Mouse (Mus musculus): ENCODE measurements around the gene March11.

Gene March11

DNA sequence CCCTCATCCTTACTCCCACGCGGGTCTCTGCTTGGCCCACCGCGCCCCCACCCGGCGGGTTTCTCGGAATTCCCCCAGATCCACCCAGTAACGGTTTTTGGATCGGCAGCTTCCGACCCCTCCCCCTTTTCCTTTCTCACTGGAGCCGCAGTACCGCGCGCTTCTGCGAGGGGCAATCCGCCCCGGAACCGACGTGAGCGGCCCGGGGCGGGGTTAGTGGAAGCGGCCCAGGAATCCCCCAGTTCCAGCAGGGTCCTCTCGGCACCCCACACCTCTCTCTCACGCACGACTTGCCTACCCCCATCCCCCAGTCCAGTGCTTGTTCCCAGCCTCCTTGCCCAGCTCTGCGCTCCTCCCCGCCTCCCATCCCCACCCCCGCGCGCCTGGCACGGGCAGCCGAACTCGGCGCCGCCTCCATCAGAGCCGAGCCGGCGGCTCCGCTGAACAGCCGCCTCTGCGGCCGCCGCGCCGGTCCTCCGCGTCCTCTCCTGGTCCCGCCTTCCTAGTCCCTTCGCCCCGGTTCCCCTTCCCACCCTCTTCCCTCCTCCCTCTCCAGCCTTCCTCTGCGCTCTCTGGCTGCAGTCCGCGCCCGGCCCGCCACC, at the start of gene March11:
Gene March11, plus strand, starts transcription at position 420 of the 602 bp plus-strand sequence.
- DNase-seq = peak; percentile 84

DNA sequence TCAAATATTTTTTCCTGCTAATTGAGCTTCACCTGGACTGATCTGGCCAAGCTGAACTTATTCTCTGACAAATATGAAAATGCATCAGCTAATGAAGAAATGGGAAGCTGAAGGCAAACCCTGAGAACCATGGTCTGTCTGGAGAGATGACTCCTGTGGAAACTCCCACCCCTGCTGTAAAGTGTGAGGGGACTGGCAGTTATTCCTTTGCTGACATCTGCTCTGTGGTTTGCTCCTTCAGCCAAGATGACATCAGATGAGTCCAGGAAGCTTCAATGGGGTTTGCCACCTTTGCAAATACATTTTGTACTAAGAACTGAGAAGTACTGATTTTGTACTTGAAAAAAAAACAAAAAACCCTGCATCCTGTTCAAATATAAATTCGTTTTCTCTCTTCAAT, 46.5 kb upstream of the March11 start:
- DNase-seq = no peak

DNA sequence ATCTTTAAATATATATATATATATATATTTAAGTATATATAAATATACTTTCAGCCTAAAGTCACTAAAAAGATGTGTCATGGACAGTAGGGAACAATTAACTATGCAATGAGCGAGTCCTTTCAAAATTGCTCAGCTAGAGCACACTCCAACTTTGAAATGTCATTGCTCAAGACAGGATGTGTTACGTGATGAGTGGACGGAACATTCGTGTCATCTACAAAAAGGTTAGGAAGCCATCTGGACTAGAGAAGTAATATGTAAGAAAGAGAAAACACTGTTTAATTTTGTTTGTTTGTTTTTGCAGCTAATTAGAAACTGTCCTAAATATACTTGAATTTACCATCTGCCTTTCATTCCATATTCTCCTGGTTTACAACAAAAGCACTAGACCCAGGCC, 39.3 kb upstream of the March11 start:
- DNase-seq = no peak

DNA sequence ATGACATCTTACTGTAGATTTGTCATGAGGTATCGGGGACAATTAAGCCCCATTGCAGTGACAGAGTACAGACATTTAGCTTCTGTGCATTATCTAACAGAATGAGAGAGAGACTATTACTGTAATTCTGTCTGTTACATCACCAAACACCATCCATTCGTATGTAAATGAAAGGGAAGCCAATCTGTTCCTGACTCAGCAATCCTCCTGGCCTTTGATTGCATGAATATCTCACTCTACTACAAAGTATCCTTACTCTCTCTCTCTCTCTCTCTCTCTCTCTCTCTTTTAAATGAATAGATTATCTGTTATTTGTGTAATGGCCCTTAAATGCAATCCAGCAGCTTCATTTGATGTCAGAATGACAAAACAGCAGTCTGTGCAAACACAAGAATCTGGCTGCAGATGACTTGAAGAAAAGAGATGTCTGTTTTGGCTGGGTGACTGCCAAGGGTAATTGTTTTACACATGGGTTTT, 32.8 kb upstream of the March11 start:
- DNase-seq = no peak

DNA sequence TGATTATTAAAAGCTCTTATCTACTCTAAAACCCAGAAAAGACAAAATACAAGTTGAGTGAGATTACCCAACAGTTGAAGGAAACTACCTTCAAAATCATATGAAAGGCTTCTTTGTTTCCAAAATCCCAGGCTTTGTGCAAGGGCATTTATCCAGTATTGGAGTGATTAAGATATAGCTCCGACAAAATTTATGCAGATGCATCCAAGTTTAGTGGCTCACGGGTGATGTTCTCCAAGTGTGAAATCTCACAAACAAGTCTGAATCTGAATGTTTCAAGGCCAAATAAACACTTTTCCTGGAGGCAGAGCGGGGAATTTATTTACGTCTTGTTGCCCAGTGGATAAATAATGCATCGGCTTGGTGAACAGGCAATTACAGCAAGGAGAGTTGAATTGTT, 32.2 kb upstream of the March11 start:
- DNase-seq = peak; percentile 11

DNA sequence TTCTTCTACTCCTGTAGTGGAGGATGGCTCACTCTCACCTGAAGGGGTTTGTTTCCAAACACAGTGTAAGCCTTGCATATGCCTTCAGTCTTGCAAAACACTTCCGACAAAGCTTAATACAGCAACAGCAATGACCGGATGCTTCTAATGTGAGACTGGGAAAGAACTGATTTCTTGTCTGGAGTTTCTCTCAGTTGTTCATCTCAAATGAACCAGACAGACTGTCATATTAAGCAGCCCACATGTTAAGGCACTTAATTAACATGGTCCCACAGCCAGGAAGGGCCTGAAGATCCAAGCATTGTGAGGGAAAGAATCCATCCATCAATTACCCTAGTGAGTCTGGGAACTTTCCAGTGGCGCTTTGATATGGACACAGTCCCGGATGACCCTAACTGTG, 17.0 kb upstream of the March11 start:
- DNase-seq = peak; percentile 5

DNA sequence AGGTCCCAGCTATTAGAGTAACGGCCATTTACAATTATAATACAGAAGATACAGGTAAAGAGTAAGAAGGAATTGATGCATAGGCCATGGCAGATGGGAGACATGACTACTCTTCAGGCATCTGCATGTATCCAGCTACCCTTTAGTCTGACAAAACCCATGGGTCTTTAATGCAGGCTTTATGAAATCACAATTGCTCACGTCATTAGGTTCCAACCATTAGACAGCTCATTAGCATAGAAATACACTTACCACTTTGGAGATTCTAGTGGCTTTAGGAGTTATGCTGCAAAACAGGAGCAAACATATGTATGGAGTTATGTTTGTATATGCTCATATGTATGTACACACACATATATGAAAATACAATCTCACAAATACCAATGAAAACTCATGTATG, 16.0 kb upstream of the March11 start:
- DNase-seq = no peak

DNA sequence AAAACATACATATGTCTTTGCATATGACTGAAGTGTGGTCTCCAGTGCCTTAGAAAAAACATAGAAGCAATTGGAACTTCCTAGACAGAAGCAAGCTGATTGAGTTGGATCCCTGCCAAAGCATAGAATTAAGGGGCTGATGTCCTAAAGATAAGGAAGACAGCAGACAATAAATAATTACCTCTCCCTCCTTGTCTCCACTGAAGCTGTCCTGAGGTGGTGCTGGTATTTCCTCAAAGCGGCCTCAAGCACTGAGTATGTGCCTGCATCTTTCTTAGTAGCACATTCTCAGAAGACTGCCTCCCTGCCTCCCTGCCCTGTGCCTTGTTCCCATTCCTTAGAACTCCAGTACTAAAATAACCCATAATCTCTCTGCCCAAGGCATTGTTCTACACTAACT, 15.6 kb upstream of the March11 start:
- peak; percentile 22 for DNase-seq

DNA sequence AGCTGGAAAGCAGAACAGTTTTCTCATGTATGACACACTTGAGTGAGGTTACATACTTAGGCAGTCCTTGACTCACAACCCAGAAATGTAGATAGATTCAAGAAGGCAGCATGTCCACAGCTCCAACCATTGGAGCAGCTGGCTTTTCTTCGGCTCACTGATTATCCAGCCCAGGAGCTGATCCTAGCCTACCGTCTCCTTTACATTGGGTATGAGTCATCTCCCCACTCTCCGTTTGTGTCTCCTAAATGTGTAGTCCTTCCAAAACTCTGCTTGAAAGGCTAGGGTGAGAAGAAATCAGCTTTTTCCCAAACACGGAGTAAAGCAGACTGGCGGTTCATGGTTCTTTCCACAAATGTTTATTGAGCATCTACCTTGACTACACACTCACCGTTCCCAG, 10.2 kb upstream of the March11 start:
- no peak for DNase-seq

DNA sequence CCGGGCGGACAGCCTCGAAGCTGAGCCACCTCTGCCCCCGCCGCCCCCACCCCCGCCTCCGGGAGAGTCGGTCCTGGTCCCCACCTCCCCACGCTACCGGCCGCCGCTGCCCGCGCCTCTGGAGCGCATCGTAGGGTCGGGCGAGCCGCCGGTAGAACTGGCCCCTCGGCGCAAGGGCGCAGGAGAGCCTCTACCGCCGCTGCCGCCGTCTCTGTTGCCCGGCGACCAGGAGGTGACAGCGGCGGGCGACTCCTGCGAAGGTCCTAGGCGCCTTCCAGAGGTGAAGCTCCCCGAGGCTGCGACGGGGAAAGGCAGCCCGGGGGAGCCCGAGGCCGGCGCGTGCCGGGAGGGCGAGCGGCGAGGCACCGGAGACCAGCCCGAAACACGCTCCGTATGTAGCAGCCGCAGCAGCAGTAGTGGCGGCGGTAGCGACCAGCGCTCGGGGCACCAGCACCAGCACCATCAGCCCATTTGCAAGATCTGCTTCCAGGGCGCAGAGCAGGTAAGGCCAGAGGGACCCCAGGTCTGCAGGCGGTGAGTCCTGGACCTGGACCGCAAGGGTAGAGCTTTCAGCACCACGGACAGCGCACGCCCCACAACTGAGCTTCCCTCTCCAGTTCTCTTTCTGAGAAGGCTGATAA, 563 bp downstream of the March11 start:
- DNase-seq = peak; percentile 83

DNA sequence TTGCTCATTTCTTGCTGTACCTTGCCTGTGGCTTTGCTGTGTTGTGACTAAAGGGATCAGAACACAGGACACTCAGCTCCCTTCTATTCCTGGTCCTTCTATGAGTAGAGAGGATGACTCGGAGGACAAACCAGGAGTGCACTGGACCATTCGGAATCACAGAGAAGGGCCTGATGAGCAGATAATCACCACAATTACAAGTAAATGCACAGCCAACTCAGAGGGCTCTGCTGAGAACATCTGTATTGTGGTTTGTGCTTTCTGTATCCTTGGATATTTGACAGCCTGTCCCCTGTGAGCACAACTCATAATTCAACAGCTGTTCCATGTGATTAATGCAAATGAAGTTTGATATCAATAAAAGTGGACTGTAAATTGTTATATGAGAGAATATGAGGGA, 11.0 kb downstream of the March11 start:
- DNase-seq = no peak

DNA sequence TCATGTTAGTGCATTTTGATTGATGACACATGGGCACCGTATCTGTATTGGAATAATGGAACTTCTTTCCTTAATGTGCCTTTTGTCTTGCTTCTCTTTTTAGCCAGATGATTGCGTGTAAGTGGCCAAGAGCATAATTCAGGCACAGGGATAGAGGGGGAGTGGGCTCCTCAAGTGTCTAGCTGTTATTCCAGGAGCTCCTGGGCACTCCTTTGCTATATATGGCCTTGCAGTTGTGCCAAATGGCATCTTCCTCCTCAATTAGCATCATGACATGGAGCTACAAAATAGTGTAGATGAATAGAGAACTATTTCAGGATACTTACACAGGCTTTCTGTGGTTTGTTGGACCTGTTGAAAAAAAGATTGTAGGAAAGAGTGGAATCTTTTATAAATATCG, 11.6 kb downstream of the March11 start:
- DNase-seq = no peak

DNA sequence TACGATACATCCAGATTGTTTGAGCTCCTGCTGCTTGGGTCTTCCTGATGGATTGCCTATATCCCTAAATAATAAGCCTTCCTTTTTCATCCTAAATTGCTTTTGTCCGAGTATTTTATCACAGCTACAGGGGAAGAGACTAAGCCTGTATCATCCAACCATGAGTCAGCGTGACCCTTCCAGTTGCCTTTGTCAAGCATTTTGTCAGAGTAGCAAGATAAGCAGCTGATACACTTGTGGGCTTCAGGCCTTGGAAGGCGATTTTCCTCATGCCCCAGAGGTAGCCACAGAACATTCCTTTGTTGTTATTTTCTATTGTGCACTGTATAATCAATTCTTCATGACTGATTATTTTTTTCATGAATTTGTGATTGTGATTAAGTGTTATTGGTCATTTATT, 14.0 kb downstream of the March11 start:
- no peak for DNase-seq

DNA sequence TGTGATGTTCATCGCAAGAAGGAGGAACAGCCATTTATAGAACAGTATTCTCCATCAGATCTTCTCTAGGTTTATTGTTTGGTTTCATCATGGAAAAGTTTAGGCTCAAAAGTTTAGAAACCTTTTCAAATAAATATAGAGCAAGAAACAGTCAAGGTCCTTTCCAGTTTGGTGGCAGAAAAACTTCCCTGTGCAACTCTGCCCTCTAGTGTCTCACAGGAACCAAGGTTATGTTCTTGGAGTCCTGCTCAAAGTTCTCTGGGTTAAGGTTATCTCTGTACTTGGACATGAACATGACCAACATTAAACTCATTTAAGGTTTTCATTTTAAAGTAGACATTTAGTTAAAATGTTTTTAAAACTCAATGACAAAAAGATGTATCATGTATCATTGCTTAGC, 18.3 kb downstream of the March11 start:
- DNase-seq = peak; percentile 57

DNA sequence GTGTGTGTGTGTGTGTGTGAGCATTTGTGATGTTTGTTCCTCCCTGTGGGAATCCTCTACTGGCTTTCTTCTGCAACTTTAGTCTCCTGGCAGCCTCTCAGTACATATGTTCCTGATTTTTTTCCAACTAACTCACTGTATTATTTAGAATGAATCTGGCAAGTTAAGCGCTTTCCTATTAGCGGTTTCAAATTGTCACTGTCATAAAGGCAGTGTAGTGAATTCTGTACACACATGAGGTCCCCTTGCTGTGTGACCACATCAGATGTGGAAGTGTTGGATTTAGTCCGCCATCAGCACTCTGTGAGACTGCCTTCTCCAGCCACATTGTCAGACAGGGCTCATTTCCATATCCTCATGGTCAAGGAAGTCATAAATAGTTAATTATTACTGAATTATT, 26.9 kb downstream of the March11 start:
- DNase-seq = no peak

DNA sequence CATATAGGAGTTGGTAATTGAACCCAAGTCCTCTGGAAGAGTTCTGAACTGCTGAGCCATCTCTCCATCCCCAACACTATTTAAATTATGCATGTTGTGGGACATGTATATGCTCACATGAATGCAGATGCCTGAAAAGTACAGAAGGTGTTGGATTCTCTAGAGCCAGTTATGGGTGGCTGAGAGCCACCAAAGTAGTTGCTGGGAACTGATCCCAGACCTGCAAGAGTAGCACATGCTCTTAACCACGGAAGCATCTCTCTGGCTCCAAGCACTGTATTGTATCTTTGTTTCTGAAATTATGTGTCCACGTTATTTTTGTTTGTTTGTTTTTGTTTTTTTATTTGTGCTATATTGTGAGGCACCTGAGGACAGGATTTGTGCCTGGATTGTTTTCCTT, 28.9 kb downstream of the March11 start:
- no peak for DNase-seq

DNA sequence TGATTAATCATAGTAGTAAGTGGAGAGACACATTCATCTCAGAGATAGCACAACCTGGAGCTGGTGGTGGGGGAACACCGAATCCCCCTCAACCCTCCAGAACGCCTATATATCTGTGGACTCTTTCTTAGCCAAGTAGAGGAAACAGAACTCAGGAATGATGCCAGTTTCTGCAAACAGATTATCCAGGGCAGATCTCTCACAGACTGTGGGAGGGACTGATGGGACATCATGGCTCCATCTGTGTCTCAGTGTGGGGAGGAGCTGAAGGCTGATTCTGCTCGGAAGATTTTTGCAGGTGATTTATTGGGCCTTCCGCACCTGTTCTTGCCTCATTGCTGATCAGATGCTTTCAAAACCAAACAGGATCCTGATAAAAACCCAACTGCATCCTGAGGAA, 29.5 kb downstream of the March11 start:
- no peak for DNase-seq

DNA sequence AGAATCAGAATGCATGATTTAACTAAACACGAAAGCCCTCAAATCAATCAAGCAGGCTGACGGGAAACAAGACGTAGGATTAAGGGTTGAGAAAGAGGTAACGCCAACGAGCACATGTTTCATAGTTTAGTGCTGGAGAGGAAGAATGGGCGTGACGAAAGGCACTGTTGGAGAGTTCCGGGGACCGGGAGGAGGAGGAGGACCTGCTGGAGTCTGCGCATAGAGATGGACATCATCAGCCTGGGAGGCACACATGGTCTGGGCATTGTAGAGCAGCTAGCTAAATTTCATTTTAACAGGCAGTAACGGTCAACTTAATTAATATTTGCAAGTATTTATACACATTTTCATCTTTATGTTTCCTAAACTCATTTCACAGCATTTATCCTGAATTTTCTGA, 31.6 kb downstream of the March11 start:
- DNase-seq = no peak

DNA sequence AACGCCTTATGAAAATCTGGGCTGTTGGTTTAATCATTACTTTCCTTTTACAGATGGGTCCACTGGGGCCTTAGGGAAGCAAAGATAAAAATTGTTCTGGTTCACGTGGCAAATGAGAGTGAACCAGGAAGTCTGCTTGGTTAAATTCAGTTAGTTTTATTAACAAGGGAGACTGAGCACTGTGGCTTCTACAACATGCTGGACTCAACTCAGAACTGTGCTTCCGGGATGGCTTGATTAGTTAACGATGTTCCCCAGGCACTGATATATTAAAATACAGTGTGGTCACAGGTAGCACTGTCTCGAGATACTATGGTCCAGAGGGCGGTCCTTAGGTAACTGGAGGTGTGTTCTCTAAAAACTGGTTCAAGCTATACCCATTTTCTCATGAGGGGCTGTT, 32.1 kb downstream of the March11 start:
- no peak for DNase-seq

DNA sequence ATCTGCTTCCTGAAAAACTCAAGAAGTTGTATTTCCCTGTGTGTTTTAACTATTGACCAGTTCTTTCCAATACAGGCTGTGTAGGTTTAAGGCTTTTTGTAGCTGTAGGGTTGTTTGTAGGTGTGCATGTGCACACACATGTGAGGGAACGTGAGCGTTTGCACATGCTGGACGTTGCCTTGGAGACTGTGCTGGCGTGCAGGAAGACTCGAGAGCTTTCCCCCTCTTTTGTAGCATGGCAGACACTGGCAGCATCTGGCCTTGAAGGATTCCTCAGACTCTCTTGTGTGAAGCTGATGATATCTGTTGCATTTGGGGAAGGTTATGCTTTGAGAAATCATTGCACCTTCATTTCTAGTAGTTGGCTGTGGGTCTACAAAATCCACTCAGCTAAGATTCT, 35.5 kb downstream of the March11 start:
- DNase-seq = no peak

DNA sequence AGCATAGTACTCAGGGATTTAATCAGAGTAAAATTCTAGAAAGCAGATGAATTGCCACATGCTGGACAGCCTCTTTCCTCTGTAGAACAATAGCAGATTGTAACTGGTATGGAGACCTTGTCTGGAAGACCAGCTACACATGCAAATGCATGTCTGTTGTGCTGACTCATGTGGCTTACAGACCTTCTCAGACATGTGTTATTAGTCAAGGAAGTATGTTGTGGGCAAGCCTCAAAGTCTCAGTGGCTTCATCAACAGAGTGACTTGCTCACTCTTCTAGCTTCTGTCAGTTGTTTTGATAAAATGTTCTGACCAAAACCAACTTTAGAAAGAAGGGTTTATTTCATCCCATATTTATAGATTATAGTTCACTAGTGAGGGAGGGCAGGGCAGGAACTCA, 44.8 kb downstream of the March11 start:
- no peak for DNase-seq

DNA sequence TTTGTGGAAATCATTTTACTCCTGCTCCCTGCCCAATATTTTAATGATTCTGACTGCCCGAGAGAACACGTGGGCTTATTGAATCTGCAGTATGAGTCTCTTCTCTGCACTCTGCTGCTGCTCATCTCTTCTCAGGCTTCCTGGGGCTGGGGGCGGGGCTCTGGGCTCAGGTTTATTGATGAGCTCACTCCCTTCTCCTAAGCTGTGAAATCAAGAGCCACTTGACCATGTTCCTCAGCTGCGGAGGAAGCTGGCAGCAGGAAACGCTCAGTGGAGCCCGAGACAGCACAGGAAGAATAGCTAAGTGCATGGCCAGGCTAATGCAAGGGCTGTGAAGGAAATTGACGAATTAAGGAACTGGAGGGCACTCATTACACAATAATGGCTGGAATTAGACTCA, 56.5 kb downstream of the March11 start:
- DNase-seq = peak; percentile 27

DNA sequence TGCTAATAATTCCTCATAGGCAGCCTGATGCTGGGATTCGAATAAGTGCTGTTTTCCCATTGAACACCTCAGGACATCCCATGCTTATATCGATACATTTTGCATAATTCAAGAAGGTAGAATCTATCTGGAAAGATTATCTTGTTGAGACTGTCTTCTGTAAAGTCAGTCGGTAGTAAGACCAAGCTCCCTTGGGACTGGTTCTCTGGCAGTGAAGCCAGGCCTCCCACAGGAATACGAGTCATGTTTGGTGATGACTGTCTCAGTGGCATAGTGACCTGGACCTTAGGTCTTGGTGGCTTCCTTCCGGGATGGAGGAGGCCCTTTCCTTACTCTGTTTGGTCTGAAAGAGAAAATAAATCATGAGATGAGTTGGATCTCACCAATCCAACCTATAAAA, 57.7 kb downstream of the March11 start:
- DNase-seq = no peak

DNA sequence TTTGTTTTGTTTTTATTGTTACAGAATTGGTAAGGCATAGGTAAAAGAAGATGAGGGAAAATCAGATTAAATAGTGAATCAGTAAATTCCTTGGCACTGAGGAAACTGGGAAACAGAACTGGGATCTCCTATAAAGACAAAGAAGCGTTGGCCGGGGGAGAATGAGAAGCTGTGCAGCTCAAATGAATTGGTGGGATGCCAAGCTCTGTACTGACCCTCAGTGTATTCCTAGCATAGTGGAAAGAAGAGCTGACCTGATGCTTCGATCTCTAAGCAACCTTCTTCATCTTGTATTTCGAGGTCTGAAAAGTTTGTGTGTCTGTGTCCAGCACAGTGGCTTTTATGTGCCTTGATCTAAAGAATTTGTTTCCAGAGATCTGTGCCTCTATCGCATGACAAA, 64.9 kb downstream of the March11 start:
- no peak for DNase-seq

DNA sequence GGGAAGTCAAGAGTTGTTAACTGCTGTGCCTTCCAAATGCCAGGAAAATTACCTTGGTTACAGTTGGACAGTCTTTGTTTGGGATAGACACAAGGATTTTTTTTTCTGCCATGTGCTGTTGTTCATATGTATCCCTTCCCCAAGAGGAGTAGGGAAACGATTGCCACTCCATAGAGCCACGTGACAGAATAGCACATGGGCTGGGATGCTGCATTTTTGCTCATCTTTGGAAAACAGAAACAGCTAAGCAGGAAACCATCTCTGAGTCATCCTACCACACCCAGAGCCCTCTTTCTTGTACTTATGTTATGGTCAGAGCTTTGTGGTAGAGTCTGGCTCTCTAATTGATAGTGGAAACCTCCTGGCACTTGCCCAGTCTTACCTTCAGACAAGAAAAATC, 65.4 kb downstream of the March11 start:
- DNase-seq = no peak

Measured in retina, postnatal 1 day (tissue).